Mouse (Mus musculus): ENCODE measurements around the gene Tfpi. TPM values are rescaled to one million over a fixed set of nuclear protein-coding genes. Genes with fewer than 3 reads are reported as not detected.

Gene Tfpi
- polyA plus RNA-seq, 1 experiment: 6.3 TPM

- DNase-seq (ENCODE audit: extremely low spot score in 1 of 2, low spot score in 1 of 2): no peak
Measured at GRCm38 (mm10) chr2:84475601-84476000, 974 bp downstream of the Tfpi start.

DNA sequence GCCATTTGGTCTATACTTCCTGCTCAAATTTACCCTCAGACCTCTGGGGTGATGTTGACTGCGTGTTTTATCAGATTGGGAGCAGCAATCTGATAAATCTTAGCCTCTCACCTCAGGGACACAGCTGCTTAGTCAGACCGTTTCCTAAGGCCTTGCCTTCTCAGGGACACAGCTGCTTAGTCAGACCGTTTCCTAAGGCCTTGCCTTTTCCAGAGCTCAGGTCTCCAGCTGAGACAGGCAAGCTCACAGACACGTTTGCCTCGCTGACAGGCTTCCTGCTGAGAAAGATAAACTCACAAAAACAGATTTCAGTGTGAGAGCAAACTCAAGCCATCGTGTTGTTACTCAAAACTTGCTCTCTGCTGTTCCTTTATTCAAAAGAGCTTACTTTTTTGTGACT, 1.9 kb downstream of the Tfpi start:
- DNase-seq (ENCODE audit: extremely low spot score in 1 of 2, low spot score in 1 of 2): no peak

DNA sequence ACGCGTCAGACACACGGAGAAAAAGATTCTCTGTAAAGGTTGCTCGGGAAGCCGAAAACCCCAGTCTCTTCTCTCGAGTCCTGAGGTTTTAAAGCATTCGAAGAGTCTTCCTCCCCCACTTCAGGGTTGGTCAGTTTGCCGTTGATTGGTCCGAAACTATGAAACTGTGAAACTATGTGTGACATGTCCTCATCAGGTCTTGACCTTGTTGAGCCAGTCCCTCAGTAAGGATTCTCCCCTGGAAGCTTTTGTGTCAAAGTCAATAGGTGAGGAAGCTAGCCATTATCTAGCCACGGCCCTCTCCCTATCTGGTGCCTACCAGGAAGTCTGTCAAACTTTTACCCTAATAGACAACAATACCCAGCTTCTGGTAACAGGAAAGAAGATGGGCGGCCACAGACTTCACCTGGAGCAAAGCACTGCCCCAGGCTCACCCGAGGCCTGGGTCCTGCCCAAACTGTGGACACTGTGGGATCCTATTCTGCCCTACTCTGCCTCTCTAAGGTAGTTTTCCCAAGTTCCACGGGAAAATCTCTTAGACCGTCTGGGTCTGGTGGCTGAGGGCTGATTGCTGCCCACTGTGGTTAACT, 2.5 kb downstream of the Tfpi start:
- no peak for DNase-seq (ENCODE audit: extremely low spot score in 1 of 2, low spot score in 1 of 2)

DNA sequence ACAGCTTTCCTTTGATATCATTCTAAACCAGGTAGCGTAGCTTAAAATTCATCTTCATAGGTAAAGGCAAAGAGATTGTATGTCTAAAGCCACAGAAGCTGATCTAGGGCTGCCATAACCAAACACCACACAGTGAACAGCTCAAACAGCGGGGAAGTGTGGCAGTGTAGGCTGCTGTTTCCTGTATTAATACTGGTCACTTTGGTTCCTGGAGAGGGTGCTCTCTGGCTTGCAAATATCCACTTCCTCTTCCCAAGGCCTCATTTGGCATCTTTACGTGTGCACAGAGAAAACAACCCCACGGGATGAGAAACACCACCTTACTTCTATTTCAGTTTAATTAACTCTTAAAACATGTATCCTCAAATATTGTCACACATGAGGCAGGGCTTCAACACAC, 9.2 kb downstream of the Tfpi start:
- DNase-seq (ENCODE audit: extremely low spot score in 1 of 2, low spot score in 1 of 2): no peak

- DNase-seq (ENCODE audit: extremely low spot score in 1 of 2, low spot score in 1 of 2): no peak
Measured at GRCm38 (mm10) chr2:84464956-84465355, 11.6 kb downstream of the Tfpi start.

- DNase-seq (ENCODE audit: extremely low spot score in 1 of 2, low spot score in 1 of 2): peak in 1 of 2 experiments; percentile 44
Measured at GRCm38 (mm10) chr2:84462411-84462810, 14.2 kb downstream of the Tfpi start.

DNA sequence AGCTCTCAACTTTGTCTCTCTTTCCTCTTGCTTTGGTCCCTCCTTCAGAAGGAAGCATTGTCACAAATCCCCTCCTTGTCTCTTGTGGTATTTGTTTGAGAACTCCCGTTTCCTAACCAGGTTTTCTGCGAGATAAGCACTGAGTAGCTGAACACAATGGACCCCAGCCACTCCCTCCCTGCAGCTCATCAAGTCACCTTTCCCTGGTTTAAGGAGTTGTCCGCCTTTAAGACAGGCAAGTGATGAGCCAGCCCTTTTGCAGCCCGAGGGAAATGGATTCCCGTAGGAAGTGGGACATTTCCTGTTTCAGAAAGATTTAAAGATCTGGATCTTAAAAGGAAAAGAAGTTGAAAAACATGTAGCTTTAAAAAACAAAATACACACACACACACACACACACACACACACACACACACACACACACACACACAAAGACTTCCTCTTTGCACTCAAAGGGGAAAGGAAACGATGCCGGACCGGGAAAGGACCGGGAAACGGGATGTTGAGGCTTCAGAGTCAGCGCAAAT, 16.9 kb downstream of the Tfpi start:
- DNase-seq (ENCODE audit: extremely low spot score in 1 of 2, low spot score in 1 of 2): no peak

DNA sequence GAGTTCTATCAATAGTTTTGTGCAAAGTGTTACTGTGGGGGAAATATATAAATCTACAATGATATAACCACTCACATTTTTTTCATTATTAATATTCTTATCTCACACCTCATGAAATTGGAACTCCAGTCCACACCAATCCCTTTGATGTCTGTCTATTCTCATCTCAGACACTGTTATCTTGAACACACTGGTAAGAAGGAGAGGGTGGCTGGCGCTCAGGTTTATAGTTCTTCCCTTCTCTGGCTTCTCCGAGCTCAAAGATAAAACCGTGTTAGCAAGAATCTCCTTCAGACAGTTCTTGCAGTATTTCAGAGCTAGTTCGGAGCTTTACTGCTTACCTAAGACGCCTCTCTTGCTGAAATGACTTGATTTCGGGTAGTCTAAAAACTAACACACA, 19.4 kb downstream of the Tfpi start:
- no peak for DNase-seq (ENCODE audit: extremely low spot score in 1 of 2, low spot score in 1 of 2)

GRCm38 (mm10) chr2:84455236-84455799, 21.3 kb downstream of the Tfpi start:
- DNase-seq (ENCODE audit: extremely low spot score in 1 of 2, low spot score in 1 of 2): peak; percentile 65 to 90

DNA sequence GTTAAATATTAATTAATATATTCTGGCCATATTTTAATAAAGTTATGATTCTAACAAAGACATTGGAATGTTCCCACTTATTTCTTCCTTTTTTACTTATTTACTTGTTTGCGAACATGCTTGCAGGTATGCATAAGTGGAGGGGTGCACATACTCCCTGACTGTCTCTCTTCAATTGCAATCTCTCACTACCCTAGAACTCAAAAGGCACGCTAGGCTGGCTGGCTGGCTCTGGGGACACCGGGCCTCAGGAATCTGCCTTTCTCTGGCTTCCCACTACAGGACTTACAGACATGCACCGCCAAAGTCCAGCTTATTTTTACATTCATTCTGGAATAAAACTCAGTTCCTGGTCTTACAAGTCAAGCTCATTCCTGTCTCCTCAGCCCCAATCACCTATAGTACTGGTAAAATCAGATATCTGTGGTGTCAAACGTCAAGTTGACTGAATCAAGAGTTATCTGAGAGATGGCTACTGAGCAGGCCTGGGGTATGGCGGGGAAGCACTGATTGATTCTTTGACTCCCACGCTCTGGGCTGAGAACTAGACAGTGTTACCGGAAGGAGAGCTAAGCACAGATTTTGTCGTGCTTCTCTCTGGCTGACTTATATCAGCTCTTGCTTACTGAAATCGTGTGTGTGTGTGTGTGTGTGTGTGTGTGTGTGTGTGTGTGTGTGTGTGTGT, 21.9 kb downstream of the Tfpi start:
- DNase-seq (ENCODE audit: extremely low spot score in 1 of 2, low spot score in 1 of 2): peak in 1 of 2 experiments; percentile 22

GRCm38 (mm10) chr2:84454051-84454450, 22.5 kb downstream of the Tfpi start:
- peak; percentile 20 to 87 for DNase-seq (ENCODE audit: extremely low spot score in 1 of 2, low spot score in 1 of 2)

- no peak for DNase-seq (ENCODE audit: extremely low spot score in 1 of 2, low spot score in 1 of 2)
Measured at GRCm38 (mm10) chr2:84445499-84445898, 31.1 kb downstream of the Tfpi start.

DNA sequence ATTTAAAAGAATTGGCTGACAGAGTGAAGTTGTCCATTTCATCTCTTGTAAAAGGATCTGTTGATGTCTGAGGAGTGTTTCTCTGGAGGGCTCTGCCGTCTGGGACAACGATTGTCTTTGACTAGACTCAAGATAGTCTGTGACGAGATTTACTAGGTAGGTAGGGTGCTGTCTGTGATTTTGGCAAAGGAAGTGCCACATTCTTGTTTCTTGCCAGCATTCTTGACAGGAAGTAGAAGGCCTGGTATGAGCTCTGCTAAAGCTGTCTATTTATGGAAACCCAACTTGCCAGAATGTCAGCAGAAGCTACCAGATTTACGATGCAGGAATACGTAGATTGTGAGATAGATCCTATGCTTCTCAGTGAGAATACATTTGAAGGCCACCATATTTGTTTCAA, 34.6 kb downstream of the Tfpi start:
- no peak for DNase-seq (ENCODE audit: extremely low spot score in 1 of 2, low spot score in 1 of 2)

DNA sequence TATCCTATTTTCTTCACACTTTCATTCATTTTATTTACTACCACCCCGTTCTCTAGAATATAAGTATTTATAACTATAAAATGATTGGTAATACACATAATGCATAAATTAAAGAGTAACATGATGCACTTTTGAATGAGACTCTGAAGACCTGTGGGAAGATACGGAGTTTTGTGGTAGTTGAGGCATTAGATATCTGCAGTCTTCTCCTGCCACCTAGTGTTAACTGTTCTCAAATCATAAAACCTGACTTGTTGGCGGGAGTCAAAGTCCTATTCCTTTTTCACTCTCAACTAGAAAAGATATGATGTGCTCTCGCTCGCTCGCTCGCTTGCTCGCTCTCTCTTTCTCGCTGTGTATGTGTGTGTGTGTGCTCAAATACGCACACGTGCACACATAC, 46.9 kb downstream of the Tfpi start:
- DNase-seq (ENCODE audit: extremely low spot score in 1 of 2, low spot score in 1 of 2): peak in 1 of 2 experiments; percentile 84

DNA sequence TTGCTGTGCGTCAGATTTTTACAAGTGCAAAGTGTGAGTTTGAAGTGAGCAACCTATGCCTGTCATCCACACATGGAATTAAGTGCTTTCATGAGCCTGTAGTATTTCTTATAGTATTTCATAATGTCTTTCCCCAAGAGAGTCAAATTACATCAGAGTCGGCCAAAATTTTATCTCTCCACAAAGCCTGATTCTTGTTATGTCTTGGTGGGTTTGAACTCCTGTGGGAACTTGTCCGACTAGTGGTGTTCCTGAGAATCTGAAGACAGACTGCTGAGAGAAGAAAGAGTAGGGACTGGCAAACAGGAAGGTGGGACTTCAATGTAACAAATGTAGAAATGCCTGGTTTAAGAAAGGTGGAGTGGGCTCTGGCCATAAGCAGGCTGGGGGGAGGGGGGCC, 47.7 kb downstream of the Tfpi start:
- no peak for DNase-seq (ENCODE audit: extremely low spot score in 1 of 2, low spot score in 1 of 2)

DNA sequence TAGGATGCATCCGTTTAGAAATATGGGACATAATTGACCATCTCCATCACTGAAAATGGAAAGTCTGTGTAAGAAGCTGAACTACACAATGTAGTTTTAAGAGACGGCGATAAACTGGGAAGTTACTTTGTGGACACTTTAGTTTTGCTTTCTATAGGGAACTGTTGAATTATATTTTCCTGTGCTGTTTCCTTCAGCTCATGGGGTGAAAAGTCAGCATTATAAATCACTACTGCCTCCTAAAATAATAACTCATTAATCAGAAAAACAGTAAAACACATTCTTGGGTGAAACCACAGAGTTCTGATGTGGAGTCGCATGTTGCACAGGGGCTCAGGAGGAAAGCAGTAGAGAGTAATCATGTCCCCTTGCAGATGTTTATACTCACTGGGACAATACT, 50.0 kb downstream of the Tfpi start:
- DNase-seq (ENCODE audit: extremely low spot score in 1 of 2, low spot score in 1 of 2): no peak

GRCm38 (mm10) chr2:84425138-84425537, 51.4 kb downstream of the Tfpi start, which contains the start of gene Calcrl:
TSS of gene Calcrl (minus strand) at chr2:84425411.
- peak; percentile 11 to 49 for DNase-seq (ENCODE audit: extremely low spot score in 1 of 2, low spot score in 1 of 2)

GRCm38 (mm10) chr2:84416501-84416900, 60.1 kb downstream of the Tfpi start:
- no peak for DNase-seq (ENCODE audit: extremely low spot score in 1 of 2, low spot score in 1 of 2)

GRCm38 (mm10) chr2:84409796-84410592, 66.6 kb downstream of the Tfpi start:
- DNase-seq (ENCODE audit: extremely low spot score in 1 of 2, low spot score in 1 of 2): no peak

DNA sequence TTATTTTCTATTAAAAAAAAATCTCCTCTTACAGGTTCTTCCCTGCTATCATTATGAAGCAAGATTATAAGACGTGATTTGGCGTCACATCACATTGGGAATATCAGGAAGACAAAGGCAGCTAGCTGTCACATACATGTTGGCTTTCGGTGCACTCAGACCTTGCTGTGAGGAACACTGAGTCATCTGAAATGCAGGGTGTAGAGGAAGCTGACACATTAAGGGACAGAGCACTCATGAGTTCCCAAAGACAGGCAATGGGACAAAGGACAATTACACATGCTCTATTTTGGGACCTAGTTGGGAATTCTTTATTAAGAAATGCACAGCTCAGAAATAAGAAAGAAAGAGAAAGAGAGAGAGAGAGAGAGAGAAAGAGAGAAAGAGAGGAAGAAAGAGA, 71.7 kb downstream of the Tfpi start:
- DNase-seq (ENCODE audit: extremely low spot score in 1 of 2, low spot score in 1 of 2): no peak

DNA sequence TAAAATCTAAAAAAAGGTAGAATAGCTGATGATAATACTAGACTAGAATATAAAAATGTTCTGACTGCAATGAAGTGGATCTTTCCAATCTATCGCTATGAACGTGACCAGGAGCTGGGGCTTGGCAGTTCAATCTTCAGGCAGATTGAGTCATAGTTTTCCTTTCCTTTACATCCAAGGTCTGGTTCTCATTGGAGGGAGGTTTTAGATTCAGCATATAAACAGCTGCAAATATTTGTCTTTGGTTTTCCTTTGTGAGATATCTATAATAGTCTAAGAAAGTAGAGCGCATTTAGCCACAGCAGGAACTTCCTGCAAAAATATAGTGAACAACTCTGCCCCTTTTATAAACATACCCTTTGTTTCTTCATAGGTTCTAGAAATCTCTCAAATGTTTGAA, 73.9 kb downstream of the Tfpi start:
- no peak for DNase-seq (ENCODE audit: extremely low spot score in 1 of 2, low spot score in 1 of 2)

Measured in frontal cortex, adult 2 months (tissue).